Mouse (Mus musculus): ENCODE data around the gene Olr1. TPM values are rescaled to one million over a fixed set of nuclear protein-coding genes. Genes with fewer than 3 reads are reported as not detected.
"Not testable (repeated sequence)": the region's sequence is repeated elsewhere in the genome, so short reads cannot be mapped to it uniquely, and the experiment has no call there.

The Olr1 gene
- polyA plus RNA-seq, 1 experiment from 2014 or later = 2.7 TPM

DNA sequence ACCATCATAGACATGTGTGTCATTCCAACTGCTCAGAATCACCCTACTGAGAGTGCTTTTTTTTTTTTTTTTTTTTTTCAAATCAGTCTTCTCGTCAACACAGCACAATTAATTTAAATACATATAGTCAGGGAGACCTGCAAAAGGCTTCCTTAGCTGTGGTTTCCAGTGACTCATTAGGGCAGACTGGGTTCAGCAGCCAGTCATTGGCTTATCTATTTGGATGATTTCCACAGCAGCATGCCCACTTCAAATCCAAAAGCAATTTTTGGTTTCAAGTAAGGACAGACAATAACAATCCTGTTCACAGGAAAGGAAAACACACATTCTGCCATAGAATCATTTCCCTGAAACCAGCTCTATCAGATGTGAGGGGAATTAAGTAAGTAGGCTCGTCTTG, 7.4 kb upstream of the Olr1 start:
- WGBS = 39% methylated on average over 2 of the region's 2 CpGs
- H3K36me3 ChIP-seq (ENCODE audit: insufficient read depth, low read length) = no peaks in the 10 kb centered on the region
- DNase-seq (ENCODE audit: low spot score) (no peak), ATAC-seq (no peak)
- no peak overlapping the region for H3K4me2 ChIP-seq (replicated peaks; ENCODE audit: low read depth, low read length)
- TF ChIP-seq CTCF (IDR thresholded peaks at IDR 0.05) = no peak
- TF ChIP-seq EP300 (IDR thresholded peaks at IDR 0.05) = no peak
- H3K9me3 ChIP-seq (ENCODE audit: low read length) = no peaks in the 10 kb centered on the region
- H3K27ac ChIP-seq (ENCODE audit: low read length) = no peak overlapping the region
- H3K4me3 ChIP-seq (ENCODE audit: low read depth, low read length) = no peak overlapping the region
- H3K4me1 ChIP-seq (ENCODE audit: insufficient read depth, low read depth, low read length) = no peaks in the 10 kb centered on the region
- no peaks in the 10 kb centered on the region for H3K27me3 ChIP-seq (replicated peaks; ENCODE audit: insufficient read depth, low read length)
- H3K9ac ChIP-seq (replicated peaks; ENCODE audit: low read depth) = no peak overlapping the region

DNA sequence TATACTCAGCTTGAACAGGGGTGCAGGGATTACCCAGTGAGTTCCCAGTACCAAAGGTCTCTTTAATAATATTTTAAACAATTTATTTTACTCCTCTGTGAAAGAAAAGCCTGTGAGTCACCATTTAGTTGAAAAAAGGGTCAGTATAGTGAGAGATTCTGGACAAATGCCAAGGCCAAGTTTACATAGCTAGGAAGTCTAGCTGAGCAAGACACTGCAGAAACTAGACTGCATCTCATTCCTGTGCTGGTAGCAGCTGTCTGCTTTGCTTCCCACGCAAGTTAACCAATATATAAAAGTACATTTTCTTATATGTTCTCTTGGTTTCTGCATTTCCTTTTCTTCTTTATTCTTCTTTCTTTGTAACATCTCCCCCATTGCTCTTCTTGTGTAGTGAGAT, 6.4 kb upstream of the Olr1 start:
- peak; percentile 66 for ATAC-seq
- Histone ChIP-seq H3K4me2 (replicated peaks; ENCODE audit: low read depth, low read length) (no peak overlapping the region), H3K9ac (replicated peaks; ENCODE audit: low read depth) (no peak overlapping the region), H3K27ac (ENCODE audit: low read length) (no peak overlapping the region), H3K9me3 (ENCODE audit: low read length) (no peaks in the 10 kb centered on the region), H3K27me3 (replicated peaks; ENCODE audit: insufficient read depth, low read length) (no peaks in the 10 kb centered on the region), H3K4me3 (ENCODE audit: low read depth, low read length) (no peak overlapping the region), H3K4me1 (ENCODE audit: insufficient read depth, low read depth, low read length) (no peaks in the 10 kb centered on the region), H3K36me3 (ENCODE audit: insufficient read depth, low read length) (no peaks in the 10 kb centered on the region)
- TF ChIP-seq CTCF (IDR thresholded peaks at IDR 0.05) (no peak), EP300 (IDR thresholded peaks at IDR 0.05) (no peak)
- DNase-seq (ENCODE audit: low spot score) = peak; percentile 82
- WGBS = 8% methylated on average over 1 of the region's 1 CpGs

DNA sequence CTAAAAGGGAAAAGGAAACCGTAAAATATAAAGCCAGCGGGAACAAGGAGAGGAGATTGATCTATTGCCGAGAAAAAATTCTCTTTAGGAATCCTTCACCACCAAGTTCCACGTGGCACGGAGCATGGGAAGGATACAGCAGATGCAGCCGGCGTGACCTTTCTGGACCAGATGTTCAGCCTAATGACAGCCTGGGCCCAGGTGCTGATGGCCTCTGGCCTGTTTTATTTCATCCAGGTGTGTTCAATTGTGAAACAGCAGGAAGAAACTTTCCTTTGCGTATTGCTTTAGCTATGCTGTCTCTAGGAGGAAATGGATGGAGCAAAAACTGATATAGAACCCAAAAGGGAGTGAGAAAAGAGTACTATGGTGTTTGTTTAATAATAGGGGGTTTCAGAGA, 5.9 kb upstream of the Olr1 start:
- WGBS = 44% methylated on average over 8 of the region's 8 CpGs
- DNase-seq (ENCODE audit: low spot score) = no peak
- ATAC-seq = no peak
- Histone ChIP-seq H3K4me2 (replicated peaks; ENCODE audit: low read depth, low read length) (no peak overlapping the region), H3K36me3 (ENCODE audit: insufficient read depth, low read length) (no peaks in the 10 kb centered on the region), H3K27ac (ENCODE audit: low read length) (no peak overlapping the region), H3K4me3 (ENCODE audit: low read depth, low read length) (no peak overlapping the region), H3K9ac (replicated peaks; ENCODE audit: low read depth) (no peak overlapping the region), H3K9me3 (ENCODE audit: low read length) (no peaks in the 10 kb centered on the region), H3K27me3 (replicated peaks; ENCODE audit: insufficient read depth, low read length) (no peaks in the 10 kb centered on the region), H3K4me1 (ENCODE audit: insufficient read depth, low read depth, low read length) (no peaks in the 10 kb centered on the region)
- no peak for TF ChIP-seq EP300 (IDR thresholded peaks at IDR 0.05)
- TF ChIP-seq CTCF (IDR thresholded peaks at IDR 0.05) = no peak

DNA sequence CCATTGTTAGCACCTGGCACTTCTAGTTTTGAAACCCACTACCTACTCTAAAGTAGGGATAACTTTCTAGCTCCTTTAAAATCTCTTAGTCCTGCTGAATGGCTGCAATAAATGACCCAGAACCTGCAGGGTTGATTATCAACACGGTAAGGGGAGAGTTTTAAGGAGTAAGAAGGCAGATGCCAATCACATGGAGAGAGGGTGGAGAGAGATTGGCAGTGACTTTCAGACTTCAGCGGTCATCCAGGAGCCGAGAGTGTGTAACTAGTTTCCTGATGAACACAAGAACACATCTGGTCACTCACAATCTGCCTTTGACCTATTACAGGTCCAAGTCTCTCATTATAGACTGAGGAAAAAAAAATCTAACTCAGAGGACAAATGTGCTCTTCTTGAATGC, 5.4 kb upstream of the Olr1 start, which contains the start of gene Tmem52b:
Gene Tmem52b, plus strand, starts transcription at position 189 of the 400 bp plus-strand sequence.
- H3K27me3 ChIP-seq (replicated peaks; ENCODE audit: insufficient read depth, low read length) = no peaks in the 10 kb centered on the region
- WGBS = 41% methylated on average over 3 of the region's 3 CpGs
- ATAC-seq (no peak), DNase-seq (ENCODE audit: low spot score) (no peak)
- no peak within 1 kb of the TSS for H3K4me3 ChIP-seq (ENCODE audit: low read depth, low read length)
- H3K9me3 ChIP-seq (ENCODE audit: low read length) = no peaks in the 10 kb centered on the region
- no peak within 1 kb of the TSS for H3K27ac ChIP-seq (ENCODE audit: low read length)
- TF ChIP-seq EP300 (IDR thresholded peaks at IDR 0.05) (no peak), CTCF (IDR thresholded peaks at IDR 0.05) (no peak)
- H3K36me3 ChIP-seq (ENCODE audit: insufficient read depth, low read length) = no peaks in the 10 kb centered on the region
- no peak within 1 kb of the TSS for H3K9ac ChIP-seq (replicated peaks; ENCODE audit: low read depth)
- H3K4me2 ChIP-seq (replicated peaks; ENCODE audit: low read depth, low read length) = no peak within 1 kb of the TSS
- no peaks in the 10 kb centered on the region for H3K4me1 ChIP-seq (ENCODE audit: insufficient read depth, low read depth, low read length)

DNA sequence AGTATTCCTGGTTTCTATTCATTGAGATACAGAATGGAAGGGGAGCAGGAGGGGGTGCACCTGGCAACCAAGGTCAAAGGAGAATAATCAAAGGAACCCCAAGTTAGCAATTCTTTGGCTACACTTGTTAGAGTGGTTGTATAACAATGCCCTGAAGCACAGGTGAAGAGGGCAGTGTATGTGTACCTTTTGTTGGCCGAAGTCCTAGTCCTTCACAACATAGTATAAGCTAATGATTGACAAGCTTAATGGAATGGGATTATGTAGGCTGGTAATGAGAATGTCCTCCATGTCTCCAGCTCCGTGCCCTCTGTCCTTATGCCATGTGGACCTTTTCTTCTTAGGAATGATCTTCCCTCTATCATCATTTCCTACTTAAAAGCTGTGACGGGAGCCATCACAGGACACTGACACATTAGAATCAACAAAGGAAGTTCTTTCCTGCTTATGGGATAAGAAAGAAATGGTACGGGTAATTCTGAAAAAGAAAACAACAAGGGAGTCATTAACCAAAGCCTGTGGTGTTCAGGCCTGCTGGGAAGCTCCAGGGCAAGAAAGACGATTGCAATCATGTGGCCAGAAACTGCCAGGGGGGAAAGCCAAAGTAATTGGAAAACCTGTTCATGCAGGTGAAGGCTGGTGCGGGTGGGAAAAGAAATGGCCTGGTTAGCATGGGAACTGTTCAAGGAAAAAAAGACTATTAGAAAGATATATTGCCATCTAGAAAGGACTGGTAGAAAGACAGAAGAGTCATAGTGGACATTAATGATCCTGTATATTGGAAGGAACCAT, 3.4 kb upstream of the Olr1 start:
- no peaks in the 10 kb centered on the region for H3K4me1 ChIP-seq (ENCODE audit: insufficient read depth, low read depth, low read length)
- TF ChIP-seq CTCF (IDR thresholded peaks at IDR 0.05) (no peak), EP300 (IDR thresholded peaks at IDR 0.05) (no peak)
- no peak overlapping the region for H3K4me2 ChIP-seq (replicated peaks; ENCODE audit: low read depth, low read length)
- DNase-seq (ENCODE audit: low spot score) = no peak
- H3K9ac ChIP-seq (replicated peaks; ENCODE audit: low read depth) = no peak overlapping the region
- no peaks in the 10 kb centered on the region for H3K36me3 ChIP-seq (ENCODE audit: insufficient read depth, low read length)
- ATAC-seq = no peak
- H3K9me3 ChIP-seq (ENCODE audit: low read length) = no peaks in the 10 kb centered on the region
- no peak overlapping the region for H3K4me3 ChIP-seq (ENCODE audit: low read depth, low read length)
- 48% methylated on average over 6 of the region's 6 CpGs for WGBS
- no peaks in the 10 kb centered on the region for H3K27me3 ChIP-seq (replicated peaks; ENCODE audit: insufficient read depth, low read length)
- H3K27ac ChIP-seq (ENCODE audit: low read length) = no peak overlapping the region

DNA sequence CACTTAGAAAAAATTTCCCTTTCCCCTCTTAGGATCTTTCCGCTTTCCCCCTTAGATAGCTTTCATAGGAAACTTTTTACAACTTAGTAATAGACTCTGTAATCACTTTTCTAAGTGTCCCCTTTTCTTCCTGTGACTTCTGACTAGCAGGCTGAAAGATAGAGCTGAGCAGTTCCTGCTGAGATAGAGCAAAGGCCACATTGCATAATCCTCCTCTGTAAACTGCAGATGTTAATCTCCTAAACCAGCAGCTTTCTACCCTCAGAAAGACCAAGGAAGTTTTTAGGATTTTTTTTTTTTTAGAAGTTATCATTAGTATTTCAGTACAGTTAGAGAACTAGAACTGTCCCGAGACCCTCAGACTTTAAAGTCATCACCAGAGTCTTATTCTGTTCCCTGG, 3.5 kb downstream of the Olr1 start:
- H3K27me3 ChIP-seq (replicated peaks; ENCODE audit: insufficient read depth, low read length) = no peaks in the 10 kb centered on the region
- no peak overlapping the region for H3K27ac ChIP-seq (ENCODE audit: low read length)
- 80% methylated on average over 2 of the region's 2 CpGs for WGBS
- DNase-seq (ENCODE audit: low spot score) (no peak), ATAC-seq (no peak)
- H3K9me3 ChIP-seq (ENCODE audit: low read length) = no peaks in the 10 kb centered on the region
- H3K36me3 ChIP-seq (ENCODE audit: insufficient read depth, low read length) = no peaks in the 10 kb centered on the region
- no peak overlapping the region for H3K9ac ChIP-seq (replicated peaks; ENCODE audit: low read depth)
- H3K4me3 ChIP-seq (ENCODE audit: low read depth, low read length) = no peak overlapping the region
- no peaks in the 10 kb centered on the region for H3K4me1 ChIP-seq (ENCODE audit: insufficient read depth, low read depth, low read length)
- TF ChIP-seq CTCF (IDR thresholded peaks at IDR 0.05) (no peak), EP300 (IDR thresholded peaks at IDR 0.05) (no peak)
- H3K4me2 ChIP-seq (replicated peaks; ENCODE audit: low read depth, low read length) = no peak overlapping the region

DNA sequence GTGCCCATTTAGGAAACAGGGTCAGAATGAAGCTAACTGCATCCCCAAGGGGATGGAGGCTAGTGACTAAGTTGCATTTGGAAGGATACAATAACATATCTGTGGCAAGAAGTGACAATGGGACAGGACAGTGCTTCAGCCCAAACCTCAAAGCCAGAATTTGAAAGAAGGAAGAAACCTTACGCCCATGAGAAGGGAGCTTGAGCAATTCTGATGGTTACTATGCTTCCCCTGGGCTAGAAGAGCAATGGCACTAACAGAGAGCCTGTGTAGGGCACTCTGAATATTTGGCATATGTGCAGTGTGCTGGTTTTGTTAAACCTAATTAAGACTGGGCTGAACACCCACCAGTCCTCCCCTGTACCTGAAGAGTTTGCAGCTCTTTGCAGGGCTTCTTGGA, 7.4 kb downstream of the Olr1 start:
- not testable (repeated sequence) for H3K9ac ChIP-seq (replicated peaks; ENCODE audit: low read depth); H3K4me2 ChIP-seq (replicated peaks; ENCODE audit: low read depth, low read length)
- 85% methylated on average over 1 of the region's 1 CpGs for WGBS

More for the DNA sequence above, 7.4 kb downstream of the Olr1 start:
- not testable (repeated sequence) for H3K4me3 ChIP-seq (ENCODE audit: low read depth, low read length); H3K36me3 ChIP-seq (ENCODE audit: insufficient read depth, low read length); ATAC-seq; H3K27ac ChIP-seq (ENCODE audit: low read length); H3K27me3 ChIP-seq (replicated peaks; ENCODE audit: insufficient read depth, low read length); H3K9me3 ChIP-seq (ENCODE audit: low read length); H3K4me1 ChIP-seq (ENCODE audit: insufficient read depth, low read depth, low read length); DNase-seq (ENCODE audit: low spot score)
